Comparison of ENCODE assay signal across 8 mouse cellular contexts in the genomic region with DNA sequence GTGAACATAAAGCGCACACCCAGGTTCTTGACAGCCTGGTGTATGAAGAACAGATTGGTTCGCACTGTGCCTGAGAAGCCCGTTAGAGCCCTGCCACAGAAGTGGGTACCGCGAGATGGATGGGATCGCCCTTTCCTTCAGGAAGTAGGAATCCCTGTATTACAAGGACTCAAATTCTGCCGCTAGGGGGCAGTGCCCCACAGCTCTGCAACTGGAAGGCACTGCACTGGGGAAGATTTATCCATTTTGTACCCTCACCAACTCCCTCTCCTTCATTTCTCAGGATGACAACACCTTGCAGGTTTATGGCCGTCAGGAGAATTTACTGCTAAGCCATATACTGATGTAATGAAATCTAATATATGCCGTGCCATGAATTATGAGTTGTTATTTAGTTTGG.
A peak's percentile ranks its signal among the peaks of the same experiment; 100 is the strongest.
DNase-seq lines count a peak whose midpoint lies in the region; ATAC-seq and TF ChIP-seq lines count a peak whose summit lies in the region.

No protein-coding gene starts in this region.

- TF ChIP-seq POLR2A in cerebellum, adult 2 months (IDR thresholded peaks at IDR 0.05; ENCODE audit: borderline replicate concordance, insufficient read depth, low read length) = no peak

- ATAC-seq in heart, embryonic 12.5 days (ENCODE audit: insufficient number of reproducible peaks, low FRiP score) = no peak
- ATAC-seq in frontal cortex, adult (ENCODE audit: low TSS enrichment) = peak; percentile 96
- peak; percentile 60; the same call in 1 of the 2 replicates for ATAC-seq in intestine, embryonic 16.5 days

- no peak overlapping the region for H3K27ac ChIP-seq in heart, embryonic 12.5 days (ENCODE audit: poor library complexity, severe bottlenecking)
- no peak overlapping the region for H3K27ac ChIP-seq in cerebellum, adult 2 months (ENCODE audit: insufficient read depth, low read length)
- H3K27ac ChIP-seq in intestine, embryonic 16.5 days (ENCODE audit: low read length) = no peak overlapping the region

- peak; percentile 51; the same call in 1 of the 2 replicates for TF ChIP-seq CTCF in cerebellum, adult 2 months (IDR thresholded peaks at IDR 0.05; ENCODE audit: borderline replicate concordance, insufficient read depth, low read depth, low read length)

- H3K36me3 ChIP-seq in heart, embryonic 12.5 days = no peaks in the 10 kb centered on the region
- no peaks in the 10 kb centered on the region for H3K36me3 ChIP-seq in intestine, embryonic 16.5 days (ENCODE audit: control insufficient read depth, insufficient read depth, low read length)

- no peaks in the 10 kb centered on the region for H3K27me3 ChIP-seq in heart, embryonic 12.5 days (replicated peaks)
- H3K27me3 ChIP-seq in cerebellum, adult 2 months (ENCODE audit: control insufficient read depth, insufficient read depth, low read length) = no peaks in the 10 kb centered on the region
- H3K27me3 ChIP-seq in intestine, embryonic 16.5 days (replicated peaks; ENCODE audit: control insufficient read depth, insufficient read depth, low read length) = no peaks in the 10 kb centered on the region

- intact Hi-C loops in left cerebral cortex, postnatal 25 days (cut with DNase I) = no loop called here

- 27% methylated on average over 9 of the region's 9 CpGs for WGBS in heart, embryonic 12.5 days
- 48% methylated on average over 9 of the region's 9 CpGs for WGBS in cerebellum, adult 2 months
- WGBS in intestine, embryonic 16.5 days = 29% methylated on average over 9 of the region's 9 CpGs

- H3K9ac ChIP-seq in heart, embryonic 12.5 days = no peak overlapping the region
- no peak overlapping the region for H3K9ac ChIP-seq in intestine, embryonic 16.5 days (ENCODE audit: low read depth, low read length)

- DNase-seq in heart, adult 18-20 months = peak; percentile 44 to 84
- DNase-seq in cerebellum, adult 2 months = peak; percentile 40 to 48
- peak; percentile 50 to 71 for DNase-seq in left cerebral cortex, postnatal 25 days (ENCODE audit: low spot score in 2 of 2)
- DNase-seq in naive thymus-derived CD4-positive, alpha-beta T cell, adult 2 months (ENCODE audit: low read depth) = peak; percentile 27
- peak; percentile 23 for DNase-seq in telencephalon, adult 2 months (ENCODE audit: low read depth, low spot score)

- H3K4me3 ChIP-seq in heart, embryonic 12.5 days = no peak overlapping the region
- no peak overlapping the region for H3K4me3 ChIP-seq in cerebellum, adult 2 months (replicated peaks; ENCODE audit: insufficient read depth, low read depth, low read length)
- no peak overlapping the region for H3K4me3 ChIP-seq in intestine, embryonic 16.5 days (ENCODE audit: low read length)

- no peaks in the 10 kb centered on the region for H3K9me3 ChIP-seq in heart, embryonic 12.5 days (replicated peaks)
- H3K9me3 ChIP-seq in intestine, embryonic 16.5 days (ENCODE audit: control insufficient read depth, low read length) = no peaks in the 10 kb centered on the region

- H3K4me1 ChIP-seq in heart, embryonic 12.5 days (replicated peaks) = no peaks in the 10 kb centered on the region
- no peaks in the 10 kb centered on the region for H3K4me1 ChIP-seq in cerebellum, adult 2 months (ENCODE audit: control insufficient read depth, insufficient read depth, low read length)
- no peaks in the 10 kb centered on the region for H3K4me1 ChIP-seq in intestine, embryonic 16.5 days (ENCODE audit: control insufficient read depth, insufficient read depth, low read length)

- no peak overlapping the region for H3K4me2 ChIP-seq in heart, embryonic 12.5 days
- H3K4me2 ChIP-seq in intestine, embryonic 16.5 days (ENCODE audit: low read depth, low read length) = no peak overlapping the region
